Mouse (Mus musculus) thymus, adult 2 months (tissue): Measurements from ENCODE around the gene Rbm12.

ENCODE experiments used
- CTCF ChIP-seq: fragments of 200-500 bp; IDR thresholded peaks from 2 replicates; pipeline ENCODE4 v1.5.1; 2012; ENCODE audit warnings: mild to moderate bottlenecking, control low read depth, low read length, moderate library complexity, borderline replicate concordance; ENCODE audit not compliant: control insufficient read depth, poor library complexity, insufficient read depth; ENCODE audit errors: extremely low read depth
- POLR2A ChIP-seq: fragments of 200-500 bp; IDR thresholded peaks from 2 replicates; pipeline ENCODE4 v1.6.1; 2012; ENCODE audit warnings: mild to moderate bottlenecking, low read length, control low read depth, moderate library complexity; ENCODE audit not compliant: control insufficient read depth, poor library complexity, insufficient read depth; ENCODE audit errors: extremely low read depth

GRCm38 (mm10) chr2:156052816-156053215 lies 59.0 kb downstream of the Rbm12 start, which contains the start of gene Fer1l4:
- TF ChIP-seq POLR2A (no peak), CTCF (no peak)
